Mouse (Mus musculus) MN1 (cell line): ENCODE data around the gene Dct.

ENCODE experiments used
- DNase-seq: peaks from one replicate; pipeline ENCODE4 v3.0.0-alpha.2; 2016; ENCODE audit warnings: low spot score

Gene Dct

GRCm38 (mm10) chr14:118042963-118043362 is 9.1 kb downstream of the Dct start:
- DNase-seq, result no peak

- no peak for DNase-seq
Observed at GRCm38 (mm10) chr14:118042066-118042762, 9.8 kb downstream of the Dct start.

- no peak for DNase-seq
Observed at GRCm38 (mm10) chr14:118040550-118041250, 11.3 kb downstream of the Dct start.

GRCm38 (mm10) chr14:118039074-118039473 is 13.0 kb downstream of the Dct start:
- no peak for DNase-seq

GRCm38 (mm10) chr14:118027564-118027963 is 24.5 kb downstream of the Dct start:
- DNase-seq, result no peak

- no peak for DNase-seq
Observed at GRCm38 (mm10) chr14:118021867-118022543, 30.0 kb downstream of the Dct start.

- no peak for DNase-seq
Observed at GRCm38 (mm10) chr14:118019314-118019713, 32.7 kb downstream of the Dct start.

GRCm38 (mm10) chr14:118013237-118013636 is 38.8 kb downstream of the Dct start:
- no peak for DNase-seq

- no peak for DNase-seq
Observed at GRCm38 (mm10) chr14:118009541-118009940, 42.5 kb downstream of the Dct start.

- DNase-seq, result peak; percentile 51
Observed at GRCm38 (mm10) chr14:118005697-118006096, 46.3 kb downstream of the Dct start.

- DNase-seq, result no peak
Observed at GRCm38 (mm10) chr14:118004434-118004833, 47.6 kb downstream of the Dct start.

- DNase-seq, result no peak
Observed at GRCm38 (mm10) chr14:117993845-117994244, 58.2 kb downstream of the Dct start.

GRCm38 (mm10) chr14:117992600-117993256 is 59.3 kb downstream of the Dct start:
- DNase-seq, result no peak

- DNase-seq, result no peak
Observed at GRCm38 (mm10) chr14:117990203-117990602, 61.8 kb downstream of the Dct start.

GRCm38 (mm10) chr14:117988444-117988843 is 63.6 kb downstream of the Dct start:
- no peak for DNase-seq

GRCm38 (mm10) chr14:117981532-117981931 is 70.5 kb downstream of the Dct start:
- DNase-seq, result no peak

- no peak for DNase-seq
Observed at GRCm38 (mm10) chr14:117972576-117972975, 79.5 kb downstream of the Dct start.
